8 mouse cellular contexts compared by ENCODE assay signal in the genomic region with DNA sequence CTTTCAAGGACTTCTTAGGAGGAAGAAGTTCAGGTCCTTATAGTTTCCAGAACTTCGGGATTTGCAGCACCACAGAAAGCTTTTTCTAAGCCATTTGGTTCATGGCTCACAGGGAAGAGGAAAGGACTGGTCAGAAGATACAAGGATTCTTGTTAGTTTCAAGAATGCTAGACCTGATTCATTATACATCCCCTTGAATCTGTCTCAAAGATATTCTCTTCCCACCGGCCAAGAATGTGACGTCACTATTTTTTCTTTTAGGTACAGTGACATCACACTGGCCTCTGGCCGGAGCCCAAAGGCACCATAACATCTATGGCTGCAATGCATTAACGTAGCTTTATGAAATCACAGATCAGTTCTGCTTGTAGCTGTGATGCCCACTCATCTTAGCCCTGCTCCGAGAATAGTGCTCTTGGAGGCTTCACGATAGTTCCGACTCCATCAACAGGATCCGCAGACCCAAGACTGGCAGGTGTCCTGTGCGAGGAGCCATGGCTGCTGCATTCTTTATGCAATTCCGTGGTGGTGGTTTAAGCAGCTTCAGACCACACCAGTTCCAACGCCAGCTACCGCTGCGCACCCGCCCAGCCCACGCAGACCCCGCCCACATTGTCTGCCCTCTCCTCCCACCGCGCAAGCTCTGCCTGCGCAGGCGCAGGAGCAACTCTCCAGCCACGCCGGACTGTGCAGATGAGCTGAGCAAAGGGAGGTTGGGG. TPM values are rescaled to one million over a fixed set of nuclear protein-coding genes. Genes with fewer than 3 reads are reported as not detected.
DNase-seq lines count a peak whose midpoint lies in the region; ATAC-seq lines count a peak whose summit lies in the region.

No protein-coding gene starts in this region.

- peak overlapping the region; percentile 79 for H3K4me2 ChIP-seq in hindbrain, embryonic 15.5 days
- peak overlapping the region; percentile 60 for H3K4me2 ChIP-seq in liver, embryonic 11.5 days

- WGBS in hindbrain, embryonic 15.5 days = under 1% methylated on average over 23 of the region's 23 CpGs
- 3% methylated on average over 23 of the region's 23 CpGs for WGBS in liver, embryonic 11.5 days

- peaks cover 48% of the 10 kb centered on the region for H3K27me3 ChIP-seq in erythroblast, embryonic 14.5 days (ENCODE audit: control insufficient read depth)
- peaks cover 40% of the 10 kb centered on the region for H3K27me3 ChIP-seq in hindbrain, embryonic 15.5 days
- H3K27me3 ChIP-seq in liver, embryonic 11.5 days (replicated peaks; ENCODE audit: control insufficient read depth, insufficient read depth, low read length) = peaks cover 45% of the 10 kb centered on the region

- no peaks in the 10 kb centered on the region for H3K36me3 ChIP-seq in erythroblast, embryonic 14.5 days (ENCODE audit: control insufficient read depth)
- no peaks in the 10 kb centered on the region for H3K36me3 ChIP-seq in hindbrain, embryonic 15.5 days
- no peaks in the 10 kb centered on the region for H3K36me3 ChIP-seq in liver, embryonic 11.5 days (ENCODE audit: control insufficient read depth, insufficient read depth, low read length)

- ATAC-seq in erythroblast, adult 5-6 weeks (replicated peaks; ENCODE audit: low FRiP score, poor library complexity, severe bottlenecking) = no peak
- peak; percentile 83 for ATAC-seq in common myeloid progenitor, adult 5-6 weeks (replicated peaks; ENCODE audit: low read depth, poor library complexity, severe bottlenecking)
- ATAC-seq in hindbrain, embryonic 15.5 days (ENCODE audit: low FRiP score, low read depth) = peak; percentile 95
- ATAC-seq in liver, embryonic 11.5 days (replicated peaks; ENCODE audit: low FRiP score) = peak; percentile 83

- peak overlapping the region; percentile 17 for H3K4me3 ChIP-seq in erythroblast, embryonic 14.5 days (replicated peaks)
- H3K4me3 ChIP-seq in hindbrain, embryonic 15.5 days = peak overlapping the region; percentile 56
- H3K4me3 ChIP-seq in liver, embryonic 11.5 days (ENCODE audit: low read depth, low read length) = peak overlapping the region; percentile 38

- H3K9ac ChIP-seq in hindbrain, embryonic 15.5 days = peak overlapping the region; percentile 52
- 0 out of 2 replicates have a peak overlapping the region, but pooled peaks have one; percentile 34 for H3K9ac ChIP-seq in liver, embryonic 11.5 days (ENCODE audit: low read depth, low read length)

- no peaks in the 10 kb centered on the region for H3K9me3 ChIP-seq in erythroblast, embryonic 14.5 days (ENCODE audit: control insufficient read depth, low read length)
- no peaks in the 10 kb centered on the region for H3K9me3 ChIP-seq in hindbrain, embryonic 15.5 days
- H3K9me3 ChIP-seq in liver, embryonic 11.5 days (ENCODE audit: control insufficient read depth, low read length) = no peaks in the 10 kb centered on the region

- intact Hi-C loops in gastrocnemius, postnatal 14 days (cut with DNase I; ENCODE audit: low total_unique reads) = no loop called here

- H3K27ac ChIP-seq in hindbrain, embryonic 15.5 days (replicated peaks) = no peak overlapping the region
- no peak overlapping the region for H3K27ac ChIP-seq in liver, embryonic 11.5 days (ENCODE audit: low read depth, low read length)

- peak; percentile 84 for DNase-seq in gastrocnemius, postnatal 14 days
- DNase-seq in liver, embryonic 11.5 days (ENCODE audit: low spot score) = peak; percentile 73
- peak; percentile 78 for DNase-seq in neural tube, embryonic 10.5 days (ENCODE audit: extremely low spot score, low spot score)
- DNase-seq in spleen, adult 12 weeks (ENCODE audit: low spot score) = no peak

- no peaks in the 10 kb centered on the region for H3K4me1 ChIP-seq in erythroblast, embryonic 14.5 days (ENCODE audit: control insufficient read depth)
- peaks cover 11% of the 10 kb centered on the region for H3K4me1 ChIP-seq in hindbrain, embryonic 15.5 days (replicated peaks)
- H3K4me1 ChIP-seq in liver, embryonic 11.5 days (replicated peaks; ENCODE audit: control insufficient read depth, insufficient read depth, low read length) = peaks cover 3% of the 10 kb centered on the region; the same call in 1 of the 2 replicates

RNA-seq across cellular contexts. Expression of gene Osr1, which starts 14.6 kb away (rescaled TPM):
- polyA plus RNA-seq in erythroblast, embryonic 14.5 days (2012) = not detected in 2 replicates
- not detected in 2 replicates for total RNA-seq in erythroblast, adult 5-6 weeks (2015; ENCODE audit: low replicate concordance)
- not detected in 2 replicates for total RNA-seq in erythroblast, adult 5-6 weeks (2017; ENCODE audit: low replicate concordance)
- total RNA-seq in common myeloid progenitor, adult 5-6 weeks (2017) = not detected in 2 replicates
- 1 to 10 TPM; 3.6 to 4.4 TPM for total RNA-seq in gastrocnemius, postnatal 14 days (2021)
- polyA plus RNA-seq in hindbrain, embryonic 15.5 days (2015; fragmentation: Nextera tagmentation; extraction: Ambion mirVana) = 11.7 and 12.4 TPM in 2 replicates
- 9.3 and 10.6 TPM in 2 replicates for polyA plus RNA-seq in liver, embryonic 11.5 days (2014; fragmentation: Nextera tagmentation; extraction: Ambion mirVana)
